Mouse (Mus musculus): ENCODE results near the gene Gm49387.

GRCm38 (mm10) chr14:31667741-31668140, 27.1 kb upstream of the Gm49387 start:
- TF ChIP-seq CTCF (IDR thresholded peaks at IDR 0.05; ENCODE audit: low read depth) = no peak
- no peak for TF ChIP-seq EP300 (IDR thresholded peaks at IDR 0.05; ENCODE audit: low read depth)

Measured in heart, postnatal 0 days (tissue).